Mouse (Mus musculus) limb, embryonic 13.5 days (tissue): ENCODE data around the gene Slc29a4. TPM values are rescaled to one million over a fixed set of nuclear protein-coding genes. Genes with fewer than 3 reads are reported as not detected.
A peak's percentile ranks its signal among the peaks of the same experiment; 100 is the strongest.

ENCODE experiments used
- ATAC-seq: fragments of 200-750 bp; cut with Nextera tagmentation; 2 replicates; pipeline ENCODE4 v1.8.0; 2017; ENCODE audit warnings: low read depth, moderate number of reproducible peaks, moderate TSS enrichment; ENCODE audit not compliant: low FRiP score
- H3K27ac ChIP-seq: fragments of 300-500 bp; sonication (generic); 2 replicates; pipeline ENCODE4 v1.5.1; 2015; ENCODE audit warnings: inconsistent platforms, mild to moderate bottlenecking, moderate library complexity
- H3K27me3 ChIP-seq: fragments of 300-500 bp; sonication (generic); 2 replicates; pipeline ENCODE4 v1.6.1; 2015; ENCODE audit warnings: mild to moderate bottlenecking, inconsistent platforms
- H3K36me3 ChIP-seq: fragments of 300-500 bp; sonication (generic); 2 replicates; pipeline ENCODE4 v1.6.1; 2015; ENCODE audit warnings: inconsistent platforms, mild to moderate bottlenecking, moderate library complexity
- H3K4me1 ChIP-seq: fragments of 300-500 bp; sonication (generic); 2 replicates; pipeline ENCODE4 v1.6.1; 2015; ENCODE audit warnings: inconsistent platforms
- H3K4me2 ChIP-seq: fragments of 300-500 bp; sonication (generic); replicated peaks from 2 replicates; pipeline ENCODE4 v1.6.1; 2015; ENCODE audit warnings: inconsistent platforms, mild to moderate bottlenecking, moderate library complexity
- H3K4me3 ChIP-seq: fragments of 300-500 bp; sonication (generic); 2 replicates; pipeline ENCODE4 v1.5.1; 2015; ENCODE audit warnings: moderate library complexity, mild to moderate bottlenecking, inconsistent platforms
- H3K9ac ChIP-seq: fragments of 300-500 bp; sonication (generic); 2 replicates; pipeline ENCODE4 v1.6.1; 2015; ENCODE audit warnings: mild to moderate bottlenecking, inconsistent platforms
- H3K9me3 ChIP-seq: fragments of 300-500 bp; sonication (generic); 2 replicates; pipeline ENCODE4 v1.6.1; 2016; ENCODE audit warnings: inconsistent platforms
- WGBS: fragments of 180-500 bp; shearing (Covaris S2); methylation state at CpG from one replicate; pipeline ENCODE4 v1.1.7; 2015; 5-methylcytosine and 5-hydroxymethylcytosine counted together
- polyA plus RNA-seq: library from polyadenylated mRNA; unstranded; fragments of >200 nt; fragmentation: Nextera tagmentation; extraction: Ambion mirVana; gene quantifications from 2 replicates; pipeline ENCODE4 v1.2.1, GENCODE M21; 2015

Gene Slc29a4
- polyA plus RNA-seq, 1 experiment from 2014 or later = 9.0 TPM

DNA sequence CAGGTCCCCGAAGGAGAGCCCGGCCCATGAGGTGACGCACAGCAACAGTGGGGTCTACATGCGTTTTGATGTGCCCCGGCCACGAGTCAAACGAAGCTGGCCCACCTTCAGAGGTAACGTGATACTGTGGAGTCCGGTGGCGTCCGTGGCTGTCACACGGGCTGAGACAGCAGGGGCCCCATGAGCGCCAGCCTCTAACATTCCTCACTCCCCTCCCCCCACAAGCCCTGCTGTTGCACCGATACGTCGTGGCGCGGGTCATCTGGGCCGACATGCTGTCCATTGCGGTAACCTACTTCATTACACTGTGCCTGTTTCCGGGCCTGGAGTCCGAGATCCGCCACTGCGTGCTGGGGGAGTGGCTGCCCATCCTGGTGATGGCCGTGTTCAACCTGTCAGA, 26.2 kb downstream of the Slc29a4 start:
- no peak overlapping the region for H3K4me3 ChIP-seq
- H3K27me3 ChIP-seq = no peaks in the 10 kb centered on the region
- H3K9ac ChIP-seq = no peak overlapping the region
- H3K27ac ChIP-seq = no peak overlapping the region
- H3K4me2 ChIP-seq = no peak overlapping the region
- H3K4me1 ChIP-seq = no peaks in the 10 kb centered on the region
- H3K9me3 ChIP-seq = no peaks in the 10 kb centered on the region
- peak; percentile 10; the same call in 1 of the 2 replicates for ATAC-seq
- H3K36me3 ChIP-seq = peaks cover 4% of the 10 kb centered on the region; the same call in 1 of the 2 replicates
- WGBS = 56% methylated on average over 25 of the region's 25 CpGs

DNA sequence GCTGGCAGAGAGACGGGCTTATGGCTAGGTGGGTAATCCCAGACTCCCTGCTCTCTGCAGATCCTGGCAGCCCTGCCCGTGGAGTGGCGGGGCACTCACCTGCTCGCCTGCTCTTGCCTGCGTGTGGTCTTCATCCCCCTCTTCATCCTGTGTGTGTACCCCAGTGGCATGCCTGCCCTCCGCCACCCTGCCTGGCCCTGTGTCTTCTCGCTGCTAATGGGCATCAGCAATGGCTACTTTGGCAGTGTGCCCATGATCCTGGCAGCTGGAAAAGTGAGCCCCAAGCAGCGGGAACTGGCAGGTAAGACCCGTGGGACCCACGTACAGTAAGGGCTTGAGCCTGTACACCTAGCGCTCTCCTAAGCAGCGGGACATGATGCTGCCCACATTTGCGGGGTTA, 27.6 kb downstream of the Slc29a4 start:
- Histone ChIP-seq H3K27me3 (no peaks in the 10 kb centered on the region), H3K36me3 (peaks cover 2% of the 10 kb centered on the region; the same call in 1 of the 2 replicates), H3K9me3 (no peaks in the 10 kb centered on the region), H3K4me1 (peaks cover 5% of the 10 kb centered on the region; the same call in 1 of the 2 replicates), H3K4me3 (no peak overlapping the region), H3K4me2 (no peak overlapping the region), H3K9ac (no peak overlapping the region), H3K27ac (no peak overlapping the region)
- 90% methylated on average over 13 of the region's 13 CpGs for WGBS
- no peak for ATAC-seq

DNA sequence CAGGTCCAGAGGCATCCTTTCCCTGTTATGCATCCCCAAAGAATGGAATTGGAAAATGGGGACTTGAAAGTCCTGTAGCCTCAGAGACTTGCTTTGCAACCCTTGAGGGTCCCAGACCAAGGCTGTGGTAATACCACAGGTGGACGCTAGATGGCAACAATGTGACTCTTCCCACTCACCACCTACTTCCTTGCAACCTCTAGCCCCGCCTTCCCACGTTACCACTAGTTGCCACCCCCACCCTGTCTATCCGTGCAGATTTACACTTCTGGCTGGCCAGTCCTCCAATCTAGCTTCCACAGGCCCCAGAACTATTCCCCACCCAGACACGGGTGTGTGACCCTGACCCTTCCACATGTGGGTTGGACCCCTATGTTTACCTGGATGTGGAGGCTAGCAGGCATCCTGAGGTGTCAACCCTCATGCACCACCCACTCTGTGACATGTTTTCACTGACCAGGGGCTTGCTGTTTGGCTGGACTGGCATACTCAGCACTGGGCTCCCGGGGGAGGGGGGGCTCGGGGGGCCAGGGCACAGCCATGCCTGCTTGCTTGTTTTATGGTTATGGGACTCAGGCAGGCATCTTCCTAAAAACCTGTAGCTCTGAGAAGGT, 31.3 kb downstream of the Slc29a4 start:
- no peak overlapping the region for H3K27ac ChIP-seq
- peaks cover 39% of the 10 kb centered on the region for H3K36me3 ChIP-seq
- WGBS = 7% methylated on average over 7 of the region's 7 CpGs

DNA sequence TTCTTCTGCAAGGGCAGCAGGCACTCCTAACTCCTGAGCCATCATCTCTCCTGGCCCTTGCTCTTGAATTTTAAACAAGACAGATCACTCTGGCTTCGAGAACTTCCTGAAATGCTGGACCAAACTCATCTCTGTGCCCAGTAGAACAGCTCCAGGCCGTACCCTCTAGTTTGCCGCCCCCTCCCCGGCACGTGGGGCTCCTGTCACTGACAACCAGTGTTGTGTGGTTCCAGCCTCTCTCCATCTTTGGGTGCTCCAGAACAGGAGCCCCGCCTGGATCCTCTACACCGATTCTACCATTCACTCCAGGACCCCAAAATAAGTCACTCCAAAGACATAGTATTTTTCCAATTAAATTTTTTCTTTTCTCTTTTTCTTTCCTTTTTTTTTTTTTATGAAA, 32.0 kb downstream of the Slc29a4 start:
- 87% methylated on average over 7 of the region's 7 CpGs for WGBS
- no peak overlapping the region for H3K4me3 ChIP-seq
- no peak overlapping the region for H3K9ac ChIP-seq
- peaks cover 5% of the 10 kb centered on the region; the same call in 1 of the 2 replicates for H3K4me1 ChIP-seq
- no peak overlapping the region for H3K27ac ChIP-seq
- H3K36me3 ChIP-seq = peaks cover 45% of the 10 kb centered on the region
- ATAC-seq = no peak
- H3K4me2 ChIP-seq = no peak overlapping the region
- no peaks in the 10 kb centered on the region for H3K27me3 ChIP-seq
- H3K9me3 ChIP-seq = no peaks in the 10 kb centered on the region; the same call in 1 of the 2 replicates

More for the DNA sequence above, 31.3 kb downstream of the Slc29a4 start:
- peak; percentile 69 for ATAC-seq
- Histone ChIP-seq H3K4me2 (0 out of 2 replicates have a peak overlapping the region, but pooled peaks have one; percentile 15), H3K9ac (no peak overlapping the region), H3K27me3 (no peaks in the 10 kb centered on the region), H3K4me1 (peaks cover 5% of the 10 kb centered on the region; the same call in 1 of the 2 replicates), H3K9me3 (no peaks in the 10 kb centered on the region; the same call in 1 of the 2 replicates), H3K4me3 (no peak overlapping the region)

DNA sequence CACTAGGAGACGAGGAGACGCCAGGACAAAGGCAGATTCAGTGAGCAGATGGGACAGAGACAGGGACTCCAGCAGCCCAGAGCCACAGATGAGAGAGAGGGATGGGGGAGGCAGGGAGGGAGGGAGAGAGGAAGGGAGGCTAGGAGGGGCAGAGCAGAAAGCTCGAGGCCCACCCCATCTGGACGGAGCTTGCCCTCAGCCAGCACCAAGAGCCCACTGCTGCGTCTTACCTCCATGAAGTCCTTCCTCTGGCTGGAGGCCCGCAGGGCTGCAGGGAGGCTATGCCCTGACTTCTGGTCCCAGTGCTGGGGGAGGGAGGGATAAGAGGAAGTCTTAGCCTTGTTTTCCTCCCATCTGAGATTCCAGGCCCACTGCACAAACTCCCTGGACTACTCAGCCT, 34.4 kb downstream of the Slc29a4 start:
- Histone ChIP-seq H3K27ac (peak overlapping the region; percentile 40; the same call in 1 of the 2 replicates), H3K36me3 (peaks cover 70% of the 10 kb centered on the region), H3K4me3 (no peak overlapping the region), H3K9me3 (no peaks in the 10 kb centered on the region; the same call in 1 of the 2 replicates), H3K9ac (no peak overlapping the region), H3K4me2 (no peak overlapping the region), H3K4me1 (peaks cover 5% of the 10 kb centered on the region; the same call in 1 of the 2 replicates), H3K27me3 (no peaks in the 10 kb centered on the region)
- ATAC-seq = no peak
- WGBS = 92% methylated on average over 6 of the region's 6 CpGs

DNA sequence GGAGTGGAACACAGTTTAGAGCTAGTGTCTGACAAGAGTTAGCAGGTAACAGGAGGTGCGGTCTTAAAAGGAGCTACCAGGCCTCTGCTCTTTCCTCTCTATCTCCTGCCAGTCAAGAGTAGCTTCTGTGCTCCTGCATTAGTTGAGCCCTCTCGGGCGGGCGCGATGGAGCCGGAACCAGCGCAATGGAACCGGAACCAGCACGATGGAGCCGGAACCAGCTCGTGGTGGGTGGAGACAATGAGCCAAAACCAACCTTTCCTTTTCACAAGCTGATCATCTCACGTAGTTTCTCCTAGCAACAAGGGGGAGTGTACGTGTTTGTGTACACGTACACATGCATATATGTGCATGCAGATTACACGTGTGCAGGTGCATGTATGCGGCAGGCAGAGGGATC, 36.0 kb downstream of the Slc29a4 start:
- H3K9ac ChIP-seq = no peak overlapping the region
- no peak for ATAC-seq
- 95% methylated on average over 16 of the region's 16 CpGs for WGBS
- H3K4me3 ChIP-seq = no peak overlapping the region
- peaks cover 5% of the 10 kb centered on the region; the same call in 1 of the 2 replicates for H3K4me1 ChIP-seq
- peaks cover 86% of the 10 kb centered on the region for H3K36me3 ChIP-seq
- no peaks in the 10 kb centered on the region; the same call in 1 of the 2 replicates for H3K9me3 ChIP-seq
- H3K4me2 ChIP-seq = no peak overlapping the region
- H3K27ac ChIP-seq = no peak overlapping the region
- no peaks in the 10 kb centered on the region for H3K27me3 ChIP-seq

DNA sequence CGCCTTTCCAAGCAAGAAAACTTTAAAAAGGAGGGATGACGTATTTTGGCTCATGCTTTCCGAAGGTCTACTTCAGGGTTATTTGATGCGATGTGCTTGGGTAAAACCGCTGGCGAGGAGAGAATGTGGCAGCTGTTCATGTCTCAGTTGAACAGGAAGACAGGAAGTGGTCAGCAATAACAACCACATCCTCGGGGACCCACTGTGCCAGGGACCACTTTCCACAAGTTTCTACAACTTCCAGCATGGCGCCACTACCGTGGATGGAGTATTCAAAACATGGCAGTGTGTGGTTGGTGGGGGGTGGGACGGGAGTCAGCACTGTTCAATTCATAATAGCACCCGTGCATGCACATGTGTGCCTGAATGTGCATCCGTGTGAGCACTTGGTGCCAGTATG, 38.0 kb downstream of the Slc29a4 start:
- H3K4me2 ChIP-seq = no peak overlapping the region
- H3K9ac ChIP-seq = no peak overlapping the region
- H3K9me3 ChIP-seq = no peaks in the 10 kb centered on the region; the same call in 1 of the 2 replicates
- no peaks in the 10 kb centered on the region for H3K27me3 ChIP-seq
- peaks cover 100% of the 10 kb centered on the region for H3K36me3 ChIP-seq
- ATAC-seq = no peak
- 94% methylated on average over 12 of the region's 12 CpGs for WGBS
- no peak overlapping the region for H3K4me3 ChIP-seq
- H3K27ac ChIP-seq = no peak overlapping the region
- H3K4me1 ChIP-seq = no peaks in the 10 kb centered on the region

DNA sequence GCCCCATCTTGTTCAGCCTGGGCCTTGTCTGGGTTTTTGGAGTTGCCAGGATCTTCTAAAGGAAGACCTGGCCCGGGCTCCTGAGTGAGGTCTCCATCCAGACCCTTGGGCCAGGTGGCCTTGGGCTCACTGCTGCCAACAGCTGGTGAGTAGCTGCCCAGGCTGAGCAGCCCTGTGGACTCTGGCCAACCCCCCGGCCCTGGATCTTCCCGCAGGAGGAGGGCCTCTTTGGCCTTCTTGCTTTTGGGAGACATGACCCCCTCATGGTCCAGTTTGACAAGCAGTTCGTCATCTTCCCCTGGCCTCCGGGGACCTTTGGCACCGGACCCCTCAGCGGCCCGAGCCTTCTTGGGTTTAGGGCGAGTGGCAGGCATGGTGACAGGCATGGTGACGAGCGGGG, 39.6 kb downstream of the Slc29a4 start:
- no peak for ATAC-seq
- H3K36me3 ChIP-seq = peaks cover 100% of the 10 kb centered on the region
- no peaks in the 10 kb centered on the region for H3K27me3 ChIP-seq
- no peaks in the 10 kb centered on the region for H3K4me1 ChIP-seq
- no peaks in the 10 kb centered on the region; the same call in 1 of the 2 replicates for H3K9me3 ChIP-seq
- H3K4me3 ChIP-seq = no peak overlapping the region
- H3K9ac ChIP-seq = no peak overlapping the region
- no peak overlapping the region for H3K27ac ChIP-seq
- WGBS = 92% methylated on average over 11 of the region's 11 CpGs
- no peak overlapping the region for H3K4me2 ChIP-seq

DNA sequence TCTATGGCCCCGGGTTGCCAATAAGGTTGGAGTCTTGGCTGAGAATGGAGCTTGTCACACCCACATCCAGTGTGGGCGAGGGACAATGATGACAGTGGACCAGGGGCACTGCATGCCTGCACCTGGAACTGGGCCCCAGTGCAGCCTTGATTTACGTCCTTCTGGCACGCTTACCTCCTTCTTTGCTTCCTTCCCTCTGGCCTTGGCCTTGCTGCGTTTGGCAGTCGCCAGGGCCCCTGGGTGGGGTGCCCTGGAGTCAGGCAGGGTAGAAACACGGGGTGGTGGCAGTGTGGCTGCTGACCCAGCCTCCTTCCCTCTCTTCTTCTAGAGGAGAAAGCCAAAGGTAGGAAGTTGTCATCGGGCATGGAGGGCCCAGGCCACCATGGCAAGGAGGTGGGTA, 47.6 kb downstream of the Slc29a4 start:
- Histone ChIP-seq H3K27me3 (no peaks in the 10 kb centered on the region), H3K9me3 (no peaks in the 10 kb centered on the region), H3K36me3 (peaks cover 97% of the 10 kb centered on the region), H3K9ac (no peak overlapping the region), H3K4me2 (no peak overlapping the region), H3K4me3 (no peak overlapping the region), H3K4me1 (no peaks in the 10 kb centered on the region), H3K27ac (no peak overlapping the region)
- 78% methylated on average over 8 of the region's 8 CpGs for WGBS
- ATAC-seq = no peak

DNA sequence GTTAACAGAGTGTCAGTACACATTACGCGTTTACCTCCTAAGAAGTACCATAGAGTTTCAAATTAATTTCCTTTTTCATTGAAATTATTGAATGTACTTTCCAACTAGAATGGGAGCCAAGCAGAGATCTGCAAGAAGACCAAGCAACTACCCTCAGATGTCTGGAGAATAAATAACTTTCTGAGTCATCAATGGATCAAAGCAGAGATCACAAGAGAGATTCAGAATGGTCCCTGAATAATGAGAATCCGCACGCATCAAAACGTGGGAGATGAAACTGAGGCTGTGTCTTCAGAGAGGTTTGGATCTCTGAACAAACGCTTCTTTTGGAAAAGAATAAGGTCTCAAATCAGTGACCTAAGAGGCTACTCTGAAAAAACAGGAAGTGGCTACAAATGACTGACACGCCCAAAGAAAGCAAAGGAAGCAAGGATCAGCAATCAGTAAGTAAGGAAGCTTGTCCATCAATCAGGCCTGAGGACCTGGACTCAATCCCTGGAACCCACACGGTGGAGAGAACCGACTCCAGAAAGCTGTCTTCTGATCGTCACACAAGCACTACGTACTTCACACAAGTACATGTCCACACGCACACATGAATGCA, 54.8 kb downstream of the Slc29a4 start:
- H3K9ac ChIP-seq = no peak overlapping the region
- no peak overlapping the region for H3K27ac ChIP-seq
- no peaks in the 10 kb centered on the region for H3K27me3 ChIP-seq
- no peak overlapping the region for H3K4me2 ChIP-seq
- H3K36me3 ChIP-seq = peaks cover 95% of the 10 kb centered on the region
- no peaks in the 10 kb centered on the region for H3K4me1 ChIP-seq
- H3K9me3 ChIP-seq = no peaks in the 10 kb centered on the region
- no peak overlapping the region for H3K4me3 ChIP-seq
- WGBS = 92% methylated on average over 12 of the region's 12 CpGs
- ATAC-seq = no peak

DNA sequence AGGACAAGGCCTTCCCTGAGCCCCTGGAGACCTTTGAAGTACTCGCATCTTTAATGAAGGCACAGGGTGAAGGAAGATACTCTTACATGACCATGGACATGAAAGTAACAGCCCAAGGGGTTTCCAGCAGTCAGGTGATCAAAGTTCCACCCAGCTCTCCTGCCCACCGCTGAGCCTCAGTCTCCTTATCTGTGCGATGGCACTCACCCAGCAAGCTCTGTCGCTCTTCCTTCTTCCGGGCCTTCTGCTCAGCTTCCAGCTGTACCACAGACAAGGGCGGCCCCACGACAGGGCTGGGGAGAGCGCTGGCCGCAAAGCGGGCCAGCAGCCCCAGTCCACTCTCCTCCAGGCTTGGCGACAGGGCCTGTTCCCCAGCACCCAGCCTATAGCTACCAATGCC, 57.9 kb downstream of the Slc29a4 start:
- no peak overlapping the region for H3K4me3 ChIP-seq
- H3K27ac ChIP-seq = no peak overlapping the region
- H3K36me3 ChIP-seq = peaks cover 94% of the 10 kb centered on the region
- no peak overlapping the region for H3K9ac ChIP-seq
- no peaks in the 10 kb centered on the region for H3K4me1 ChIP-seq
- ATAC-seq = no peak
- no peaks in the 10 kb centered on the region for H3K27me3 ChIP-seq
- H3K4me2 ChIP-seq = no peak overlapping the region
- 88% methylated on average over 11 of the region's 11 CpGs for WGBS
- H3K9me3 ChIP-seq = no peaks in the 10 kb centered on the region

DNA sequence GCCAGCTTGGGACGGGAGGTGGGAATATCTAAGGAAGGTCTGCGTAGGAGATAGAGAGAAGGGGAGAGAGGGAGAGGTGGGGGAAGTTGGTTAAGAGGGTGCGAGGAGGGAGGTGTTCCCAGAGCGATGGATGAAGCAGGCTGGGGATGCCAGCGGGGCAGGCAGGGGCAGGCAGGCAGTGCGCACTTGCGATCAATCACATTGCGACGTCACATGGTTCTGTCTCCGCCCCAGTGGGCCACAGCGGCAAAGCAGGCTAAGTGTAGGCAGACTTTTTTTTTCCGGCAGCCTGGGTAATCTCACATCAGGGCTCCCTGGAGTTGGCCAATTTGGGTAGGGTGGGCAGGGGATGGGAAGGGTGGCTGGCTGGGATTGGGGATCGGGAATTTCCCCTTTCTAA, 59.9 kb downstream of the Slc29a4 start:
- no peaks in the 10 kb centered on the region for H3K27me3 ChIP-seq
- H3K4me2 ChIP-seq = no peak overlapping the region
- no peaks in the 10 kb centered on the region for H3K4me1 ChIP-seq
- ATAC-seq = no peak
- H3K27ac ChIP-seq = no peak overlapping the region
- peaks cover 97% of the 10 kb centered on the region for H3K36me3 ChIP-seq
- no peak overlapping the region for H3K4me3 ChIP-seq
- H3K9ac ChIP-seq = no peak overlapping the region
- 50% methylated on average over 13 of the region's 13 CpGs for WGBS
- no peaks in the 10 kb centered on the region for H3K9me3 ChIP-seq
